Mouse (Mus musculus): Measurements from ENCODE around the gene Adgrf4. TPM values are rescaled to one million over a fixed set of nuclear protein-coding genes. Genes with fewer than 3 reads are reported as not detected.

Gene Adgrf4
- total RNA-seq (2021) = under 1 TPM; 0.14 to 0.18 TPM
- long read RNA-seq, experiment 1 = 0 reads
- long read RNA-seq, experiment 2 = 0 reads

DNA sequence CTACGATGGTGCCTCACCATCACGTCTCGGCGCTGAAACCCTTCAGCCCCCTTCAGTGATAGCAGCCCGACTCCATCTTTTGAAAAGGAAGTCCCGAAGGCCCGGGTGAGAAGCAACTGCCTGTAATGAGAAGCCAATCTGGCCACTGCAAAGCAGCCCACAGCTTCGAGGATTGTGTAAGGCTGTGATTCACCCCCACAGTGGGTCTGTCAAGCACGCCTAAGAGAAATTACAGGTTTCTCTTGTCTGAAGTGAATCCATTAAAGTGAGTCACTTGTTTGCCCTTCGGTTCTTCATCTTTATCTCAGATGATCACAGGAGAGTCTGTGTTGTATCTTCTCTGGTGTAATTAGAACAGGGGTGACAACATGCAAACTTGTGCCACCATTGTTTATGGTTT, at the start of gene Adgrf4:
Gene Adgrf4, minus strand, starts transcription at position 149 of the 400 bp plus-strand sequence.
- no peak for DNase-seq

DNA sequence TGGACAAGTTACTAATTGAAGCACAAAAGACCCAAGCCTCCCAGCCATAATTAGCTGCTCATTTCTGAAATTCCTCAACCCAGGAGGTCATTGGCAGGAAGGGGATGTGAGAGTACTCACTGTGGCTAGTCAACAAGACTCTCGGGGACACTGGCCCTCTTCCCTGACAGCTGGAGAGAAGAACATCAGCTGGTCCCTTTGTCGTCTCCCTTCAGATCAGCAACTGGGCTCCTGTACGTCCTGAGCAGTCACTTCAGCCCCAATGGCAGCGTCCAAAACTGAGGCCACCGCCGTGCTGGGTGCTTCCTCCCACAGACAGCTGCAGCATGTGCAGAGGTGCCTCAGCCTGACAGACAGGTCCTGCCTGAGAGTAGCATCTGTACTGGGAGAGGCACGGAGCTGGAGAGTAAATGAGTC, 49.7 kb upstream of the Adgrf4 start, which contains the start of gene Adgrf2:
Gene Adgrf2, minus strand, starts transcription at position 379 of the 417 bp plus-strand sequence.
- peak; percentile 15 for DNase-seq

DNA sequence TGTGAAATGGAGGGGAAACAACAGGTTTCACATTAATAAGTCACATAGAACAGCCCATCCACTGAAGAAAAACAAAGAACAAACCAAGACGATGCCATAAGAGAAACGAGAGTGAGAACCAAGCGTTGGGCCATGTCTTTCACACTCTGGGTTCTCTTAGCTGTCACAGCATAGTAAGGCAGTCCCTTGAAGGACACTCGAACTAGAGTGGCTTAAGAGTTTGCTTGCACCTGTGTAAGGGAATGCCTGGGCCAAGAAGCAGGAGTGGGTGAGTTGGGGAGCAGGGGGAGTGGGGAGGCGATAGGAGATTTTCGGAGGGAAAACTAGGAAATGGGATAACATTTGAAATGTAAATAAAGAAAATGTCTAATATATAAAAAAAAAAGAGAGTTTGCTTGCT, 46.7 kb upstream of the Adgrf4 start:
- DNase-seq = no peak

DNA sequence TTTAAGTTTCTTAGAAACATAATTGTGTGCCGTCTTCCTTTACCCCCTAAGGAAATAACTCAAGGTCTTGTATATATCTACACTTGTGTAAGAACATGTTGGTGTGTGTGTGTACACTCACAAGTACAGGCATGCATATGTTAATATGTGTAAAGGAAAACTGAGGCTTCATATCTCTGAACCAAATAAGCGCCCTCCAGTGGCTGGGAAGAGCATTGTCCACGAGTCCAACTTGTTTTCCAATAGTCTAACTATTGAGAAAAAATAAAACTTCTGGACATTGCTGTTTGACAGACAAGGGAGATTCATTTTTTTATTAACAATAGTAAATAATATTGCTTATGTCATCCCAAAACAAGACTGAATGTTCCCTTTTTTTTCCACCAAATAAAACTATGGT, 25.1 kb upstream of the Adgrf4 start:
- no peak for DNase-seq

DNA sequence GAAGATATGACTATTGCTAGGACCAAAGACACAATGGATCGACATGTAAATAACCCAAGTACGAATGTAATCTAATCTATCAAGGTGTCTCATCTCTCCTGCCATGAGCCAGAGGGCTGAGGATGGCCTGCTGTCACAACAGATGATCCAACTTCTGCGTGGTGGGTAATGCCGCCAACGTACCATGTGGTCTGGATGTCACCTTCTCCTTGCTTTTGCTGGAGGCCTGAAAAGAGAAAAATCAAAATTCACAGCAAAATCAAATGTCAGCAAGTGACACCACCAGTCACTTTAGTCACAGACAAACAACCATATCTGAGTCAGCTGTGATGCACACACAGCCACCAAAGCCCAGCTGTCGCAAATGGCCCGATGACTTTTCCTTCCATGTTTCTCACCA, 22.9 kb upstream of the Adgrf4 start:
- no peak for DNase-seq

DNA sequence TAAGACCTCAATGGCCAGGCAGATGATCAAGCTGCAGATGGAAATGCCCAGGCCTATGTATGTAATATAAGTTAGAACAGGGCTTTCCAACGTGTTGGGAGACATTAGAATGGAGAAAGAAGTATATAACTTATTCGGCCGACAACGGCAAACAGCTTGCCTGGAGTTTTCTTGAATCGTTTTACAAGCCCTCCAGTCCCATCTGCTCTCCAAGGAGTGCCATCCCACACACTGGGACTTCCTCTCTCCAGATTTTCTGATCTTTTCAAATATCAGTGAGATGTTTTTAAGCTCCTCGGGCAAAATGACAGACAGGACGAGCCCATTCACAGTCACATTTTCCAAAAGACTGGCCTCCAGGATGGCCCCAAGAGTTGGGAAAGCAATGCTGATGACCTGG, 18.6 kb upstream of the Adgrf4 start:
- no peak for DNase-seq

DNA sequence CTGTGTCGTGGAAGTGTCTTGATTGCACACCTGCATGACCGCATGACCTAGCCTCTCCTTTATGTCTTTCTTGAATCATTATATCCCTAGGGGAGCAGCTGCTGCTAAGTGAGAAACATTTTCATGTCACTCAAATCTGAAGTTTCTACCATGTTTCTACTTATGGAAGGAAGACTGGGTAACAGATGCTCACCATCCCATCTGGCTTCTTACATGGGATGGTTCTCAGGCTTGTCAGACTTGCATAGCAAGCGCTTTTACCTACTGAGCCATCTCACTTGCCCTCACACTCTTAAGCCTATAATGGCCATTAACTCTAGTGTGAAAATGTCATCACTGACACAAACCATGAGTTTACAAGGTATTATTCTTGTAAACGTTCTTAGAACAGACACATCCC, 13.5 kb upstream of the Adgrf4 start:
- DNase-seq = no peak

DNA sequence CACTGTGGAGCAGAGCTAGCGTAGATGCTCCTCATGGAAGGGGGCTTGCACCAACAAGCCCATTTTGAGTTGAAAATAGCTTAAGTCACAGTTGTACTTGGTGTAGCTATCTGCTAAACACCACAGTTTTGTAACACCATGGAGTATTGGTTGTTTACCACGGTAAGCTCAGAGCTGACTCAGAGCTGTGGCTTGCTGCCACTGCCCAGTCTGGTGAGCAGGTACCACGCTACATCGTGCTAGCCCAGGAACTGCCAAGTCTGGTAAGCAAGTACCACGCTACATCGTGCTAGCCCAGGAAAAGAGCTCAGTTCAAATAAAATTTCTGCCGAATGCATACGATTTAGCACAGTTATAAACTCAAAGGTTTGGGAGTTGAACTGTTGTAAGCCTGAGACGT, 10.1 kb upstream of the Adgrf4 start:
- DNase-seq = no peak

DNA sequence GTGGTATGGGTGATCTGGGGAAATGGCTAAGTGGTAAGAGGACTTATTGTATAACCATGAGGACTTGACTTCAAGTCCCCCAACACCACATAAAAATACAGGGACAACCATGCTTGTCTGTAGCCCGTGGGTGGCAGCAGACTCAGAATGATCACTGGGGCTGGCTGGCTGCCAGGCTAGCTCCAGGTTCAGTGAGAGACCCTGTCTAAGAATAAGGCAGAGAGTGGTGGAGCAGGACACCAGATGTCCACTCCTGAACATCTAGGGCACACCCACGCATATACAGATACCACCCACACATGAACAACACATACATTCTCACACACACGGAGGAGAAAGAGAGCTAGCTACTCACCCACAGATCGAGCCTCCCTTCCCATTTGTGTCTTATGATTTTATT, 2.6 kb upstream of the Adgrf4 start:
- DNase-seq = peak; percentile 27

DNA sequence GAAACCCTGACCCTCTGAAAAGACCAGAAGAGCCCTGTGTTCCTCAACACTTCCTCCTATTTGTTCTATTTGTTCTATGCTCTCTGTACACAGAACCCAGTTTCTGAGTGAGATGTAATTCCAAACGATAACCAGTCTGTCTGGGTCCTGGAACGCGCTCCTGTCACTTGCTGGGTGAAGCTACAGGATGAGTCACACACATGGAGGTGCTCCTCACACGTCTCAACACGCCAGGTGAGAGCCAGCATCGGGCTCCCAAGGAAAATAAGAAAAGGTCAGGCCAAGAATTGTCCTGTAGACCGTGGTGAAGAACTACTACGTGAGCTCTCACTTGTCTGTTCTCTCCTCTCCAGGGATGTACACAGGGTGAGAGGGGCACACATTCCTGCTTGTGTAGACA, 1.6 kb downstream of the Adgrf4 start:
- DNase-seq = no peak

DNA sequence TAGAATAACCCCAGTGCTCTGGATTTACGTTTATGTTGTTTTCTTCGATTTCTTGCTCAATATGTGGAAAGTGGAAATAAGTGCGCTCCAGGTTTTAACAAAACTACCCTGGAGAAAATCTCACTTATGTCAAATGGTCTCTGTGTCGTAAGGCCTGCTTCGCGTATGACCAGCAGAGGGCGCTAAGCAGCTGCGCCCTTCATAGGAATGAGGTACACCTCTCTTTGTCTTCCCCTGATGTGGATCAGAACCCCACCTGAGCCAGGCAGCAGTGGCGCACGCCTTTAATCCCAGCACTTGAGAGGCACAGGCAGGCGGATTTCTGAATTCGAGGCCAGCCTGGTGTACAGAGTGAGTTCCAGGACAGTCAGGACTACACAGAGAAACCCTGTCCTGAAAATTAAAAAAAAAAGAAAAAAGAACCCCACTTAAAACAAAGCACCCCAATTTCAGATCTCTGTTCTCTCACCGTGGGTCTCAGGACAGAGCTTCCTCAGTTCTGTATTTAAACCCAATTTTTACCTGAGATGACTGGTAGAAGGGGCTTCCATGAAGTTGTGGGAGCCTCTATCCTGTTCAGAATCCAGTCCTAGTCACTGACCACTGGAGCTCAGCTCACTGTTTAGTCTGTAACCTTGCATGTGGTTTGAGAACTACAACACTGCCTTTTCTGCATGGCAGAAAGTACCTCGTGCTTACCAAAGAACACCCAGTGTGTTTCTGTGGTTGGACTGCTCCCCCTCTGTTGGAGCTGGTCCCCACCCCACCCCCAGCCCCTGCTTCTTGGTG, 33.3 kb downstream of the Adgrf4 start:
- peak; percentile 55 for DNase-seq

DNA sequence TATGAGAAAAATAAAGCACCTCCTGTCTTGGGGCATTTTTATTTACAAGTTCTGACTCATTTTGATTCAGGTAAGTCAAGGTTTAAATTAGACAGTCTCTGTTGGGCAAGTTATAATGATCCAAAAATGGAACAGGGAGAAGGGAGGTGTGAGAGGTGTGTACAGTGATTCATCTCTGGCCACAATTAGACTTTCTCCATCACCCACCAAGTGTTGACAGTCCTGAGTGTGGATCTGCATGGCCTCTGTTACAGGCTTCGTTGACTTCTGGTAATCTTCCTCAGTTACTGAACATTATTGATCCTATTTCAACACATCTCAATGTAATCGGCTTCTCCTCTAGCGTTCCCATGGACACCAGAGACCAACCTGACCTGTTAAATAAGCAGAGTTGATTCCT, 48.7 kb downstream of the Adgrf4 start:
- DNase-seq = no peak

DNA sequence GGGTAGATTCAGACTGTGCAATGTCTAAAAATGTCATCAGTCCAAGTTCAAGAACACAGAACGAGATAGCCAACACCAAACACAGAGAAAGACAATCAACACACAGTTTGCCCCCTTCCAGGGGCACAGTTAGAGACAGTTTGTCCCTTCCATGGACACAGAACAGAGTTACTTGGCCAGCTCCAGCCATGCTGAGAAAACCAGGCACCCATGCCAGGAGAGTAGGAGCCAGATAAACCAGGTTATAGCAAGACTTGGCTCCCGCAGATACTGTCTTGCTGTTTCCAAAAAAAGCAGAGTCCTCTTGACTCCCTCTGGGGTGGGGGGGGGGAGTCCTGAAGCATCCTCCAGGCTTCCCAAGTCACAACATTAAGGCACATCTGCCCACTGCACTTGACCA, 61.9 kb downstream of the Adgrf4 start:
- no peak for DNase-seq

DNA sequence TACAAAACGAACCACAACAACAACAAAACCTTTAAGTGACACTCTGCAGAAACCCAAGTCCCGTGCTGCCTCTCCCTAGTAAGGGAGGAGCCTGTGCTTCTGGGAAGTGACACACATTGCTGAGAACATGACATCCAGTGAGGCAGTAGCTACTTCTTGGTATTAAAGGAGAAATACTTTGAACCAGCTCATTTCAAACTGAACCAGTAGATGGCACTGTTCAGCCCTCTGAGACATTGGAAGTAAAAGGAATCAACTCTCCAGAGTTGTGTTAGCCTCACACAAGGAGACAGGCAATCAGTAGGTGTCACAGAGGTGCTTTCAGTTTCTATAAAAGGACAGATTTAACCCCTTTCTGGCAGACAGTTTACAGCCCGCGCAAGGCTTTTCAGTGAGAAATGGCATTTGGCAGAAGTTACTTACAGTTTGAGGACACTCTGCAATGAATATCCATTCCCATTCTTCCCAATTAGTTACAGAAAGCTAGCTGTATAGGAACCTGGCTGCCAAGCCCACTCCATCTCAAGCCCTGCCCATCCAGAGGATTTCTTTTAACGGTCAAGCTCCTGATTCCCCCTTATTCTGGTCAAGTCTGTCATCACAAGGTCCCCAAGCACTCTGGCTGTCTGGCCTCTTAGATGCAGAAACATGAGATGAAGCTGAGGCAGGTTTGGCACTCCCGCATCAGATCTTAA, 78.9 kb downstream of the Adgrf4 start:
- DNase-seq = peak; percentile 6

DNA sequence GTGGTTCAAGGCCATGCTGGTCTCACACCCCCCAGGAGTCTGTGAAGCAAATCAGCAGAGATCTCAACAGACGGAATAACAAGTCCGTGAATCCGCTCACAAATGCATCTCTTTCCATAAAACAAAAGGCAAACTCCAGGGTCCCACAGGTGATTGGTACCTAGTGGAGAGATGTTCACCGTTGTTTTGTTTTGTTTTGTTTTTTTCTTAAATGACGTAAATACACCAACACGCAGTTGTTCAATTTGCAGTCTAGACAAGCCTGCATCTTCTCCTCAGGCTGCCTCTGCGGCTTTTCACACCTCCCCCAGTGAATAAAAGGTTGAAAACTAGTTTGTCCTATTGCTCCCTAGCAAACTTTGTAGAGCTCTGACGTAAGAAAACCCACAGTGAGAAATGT, 80.8 kb downstream of the Adgrf4 start, which contains the start of gene Opn5:
Gene Opn5, minus strand, starts transcription at position 101 of the 400 bp plus-strand sequence.
- no peak for DNase-seq

DNA sequence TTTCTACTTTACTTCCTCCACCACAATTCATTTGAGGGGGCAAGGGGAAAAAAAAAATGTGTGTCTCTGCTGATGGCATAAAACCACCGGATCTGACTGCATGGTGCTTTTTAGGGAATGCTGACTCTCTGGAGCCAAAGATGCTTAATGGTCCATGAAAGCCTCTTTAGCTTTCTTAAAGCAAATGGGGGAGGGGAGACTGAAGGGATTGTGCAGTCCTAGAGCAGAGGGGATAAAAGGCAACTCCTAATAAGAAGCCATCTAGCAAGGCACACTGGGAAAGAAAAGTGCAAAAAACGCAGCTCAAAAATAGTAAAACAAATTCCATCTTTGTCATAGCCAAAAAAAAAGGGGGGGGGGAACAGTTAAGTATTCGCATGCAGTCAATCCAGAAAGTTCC, 83.8 kb downstream of the Adgrf4 start:
- DNase-seq = no peak

Other genes with a start within 250 kb of the Adgrf4 start
- gene Opn5, start 80.9 kb downstream of the Adgrf4 start, total RNA-seq (2021) = not detected
- under 1 TPM; 0.12 to 0.41 TPM for gene Adgrf2, start 49.9 kb upstream of the Adgrf4 start, total RNA-seq (2021)
- gene Cd2ap, start 184.4 kb upstream of the Adgrf4 start, total RNA-seq (2021) = 10 to 100 TPM; 22.5 to 30.7 TPM